Mouse (Mus musculus) limb, embryonic 11.5 days (tissue): ENCODE measurements around the gene Insl3. TPM values are rescaled to one million over a fixed set of nuclear protein-coding genes. Genes with fewer than 3 reads are reported as not detected.

Source experiments
- ATAC-seq: fragments of 200-750 bp; cut with Nextera tagmentation; 2 replicates; pipeline ENCODE4 v1.8.0; 2017; ENCODE audit warnings: low read depth; ENCODE audit not compliant: insufficient number of reproducible peaks, low FRiP score, low TSS enrichment
- DNase-seq: peaks from one replicate; pipeline ENCODE4 v3.0.0-alpha.2; 2015; ENCODE audit warnings: low spot score
- H3K27ac ChIP-seq: fragments of 300-500 bp; sonication (generic); replicated peaks from 2 replicates; pipeline ENCODE4 v1.5.1; 2014; ENCODE audit warnings: low read depth, mild to moderate bottlenecking, low read length
- H3K27me3 ChIP-seq: fragments of 300-500 bp; sonication (generic); 2 replicates; pipeline ENCODE4 v1.6.1; 2014; ENCODE audit warnings: mild to moderate bottlenecking, low read length, mixed read lengths; ENCODE audit not compliant: control insufficient read depth, insufficient read depth
- H3K36me3 ChIP-seq: fragments of 300-500 bp; sonication (generic); 2 replicates; pipeline ENCODE4 v1.6.1; 2014; ENCODE audit warnings: mild to moderate bottlenecking, low read length, moderate library complexity, mixed read lengths; ENCODE audit not compliant: control insufficient read depth, insufficient read depth
- H3K4me1 ChIP-seq: fragments of 300-500 bp; sonication (generic); 2 replicates; pipeline ENCODE4 v1.6.1; 2014; ENCODE audit warnings: low read length, mixed read lengths; ENCODE audit not compliant: control insufficient read depth, insufficient read depth
- H3K4me2 ChIP-seq: fragments of 300-500 bp; sonication (generic); 2 replicates; pipeline ENCODE4 v1.6.1; 2014; ENCODE audit warnings: low read depth, mild to moderate bottlenecking, moderate library complexity; ENCODE audit not compliant: severe bottlenecking
- H3K4me3 ChIP-seq: fragments of 300-500 bp; sonication (generic); 2 replicates; pipeline ENCODE4 v1.5.1; 2014; ENCODE audit warnings: low read depth, low read length
- H3K9ac ChIP-seq: fragments of 300-500 bp; sonication (generic); 2 replicates; pipeline ENCODE4 v1.6.1; 2014; ENCODE audit warnings: mild to moderate bottlenecking, low read length
- H3K9me3 ChIP-seq: fragments of 300-500 bp; sonication (generic); 2 replicates; pipeline ENCODE4 v1.6.1; 2016; ENCODE audit warnings: low read length; ENCODE audit not compliant: control insufficient read depth
- WGBS: fragments of 180-500 bp; shearing (Covaris S2); extraction: QIAGEN DNeasy Blood & Tissue Kit; methylation state at CpG from one replicate; pipeline ENCODE4 v1.1.7; 2014; 5-methylcytosine and 5-hydroxymethylcytosine counted together
- polyA plus RNA-seq: library from polyadenylated mRNA; unstranded; fragments of >200 nt; fragmentation: Nextera tagmentation; extraction: Ambion mirVana; gene quantifications from 2 replicates; pipeline ENCODE4 v1.2.1, GENCODE M21; 2014

The Insl3 gene
- polyA plus RNA-seq, 1 experiment from 2014 or later, result not detected

DNA sequence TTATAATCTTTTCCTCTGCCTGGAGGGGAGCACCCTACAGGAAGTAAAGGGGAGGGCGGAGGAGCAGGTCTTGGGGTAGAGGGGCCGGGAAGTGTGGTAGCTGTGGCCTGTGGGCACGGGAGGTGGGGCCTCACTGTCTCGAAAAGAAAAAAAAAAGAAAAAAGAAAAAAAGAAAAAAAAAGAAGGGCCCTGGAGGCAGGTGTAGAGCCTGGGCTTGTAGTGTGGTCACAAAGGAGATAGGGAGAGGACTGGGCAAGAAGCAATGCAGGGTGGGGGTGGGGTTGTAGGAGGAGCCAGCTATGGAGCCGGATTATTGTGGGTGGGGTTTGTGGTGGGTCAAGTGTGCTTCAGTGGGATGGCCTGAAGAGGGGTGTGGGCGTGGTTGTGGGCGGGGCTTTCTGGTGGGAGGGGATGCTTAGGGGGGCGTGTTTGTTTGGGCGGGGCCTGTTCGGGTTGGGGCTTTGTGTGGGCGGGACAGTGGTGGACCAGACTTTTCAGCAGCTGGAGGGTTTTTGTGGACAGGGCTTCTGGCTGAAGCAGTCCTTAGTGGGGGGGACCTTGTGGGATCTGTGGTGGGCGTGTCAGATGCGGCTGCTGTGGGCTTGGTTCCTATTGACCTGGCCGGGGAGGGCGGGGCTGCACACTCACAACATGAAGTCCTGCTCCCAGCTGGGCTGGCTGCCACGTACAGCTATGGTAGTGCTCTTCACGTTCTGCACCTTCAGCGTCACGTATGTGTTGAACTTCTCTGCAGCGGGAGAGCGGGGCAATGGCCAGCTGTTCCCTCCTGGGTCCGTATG lies 23.5 kb upstream of the Insl3 start:
- 4% methylated on average over 21 of the region's 22 CpGs for WGBS
- Histone ChIP-seq H3K9me3 (no peaks in the 10 kb centered on the region), H3K27me3 (peaks cover 20% of the 10 kb centered on the region; the same call in 1 of the 2 replicates), H3K4me1 (peaks cover 9% of the 10 kb centered on the region), H3K27ac (no peak overlapping the region), H3K36me3 (no peaks in the 10 kb centered on the region), H3K4me2 (peak overlapping the region; percentile 31), H3K9ac (no peak overlapping the region), H3K4me3 (0 out of 2 replicates have a peak overlapping the region, but pooled peaks have one; percentile 8)
- ATAC-seq, result peak; percentile 55
- DNase-seq, result peak; percentile 85

DNA sequence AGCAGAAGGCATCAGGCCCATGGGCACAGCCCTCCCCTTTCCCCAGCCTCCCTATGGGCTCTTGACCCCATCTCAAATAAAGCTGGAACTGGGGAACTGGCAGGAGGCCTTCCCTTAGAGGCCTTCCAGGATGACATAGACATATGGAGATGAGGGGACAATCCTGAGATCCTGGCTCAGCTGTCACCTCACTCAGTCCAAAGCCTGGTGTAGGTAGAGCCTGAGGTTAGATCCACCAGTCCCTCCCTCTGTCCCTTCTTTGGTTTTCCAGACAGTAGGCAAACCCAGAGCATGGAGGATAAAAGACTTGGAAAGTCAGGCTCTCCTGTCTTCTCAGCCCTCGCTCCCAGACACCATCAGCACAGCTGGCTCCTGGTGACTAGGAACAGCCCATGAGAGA lies 22.2 kb upstream of the Insl3 start:
- no peak overlapping the region for H3K9ac ChIP-seq
- no peak for ATAC-seq
- H3K4me2 ChIP-seq, result no peak overlapping the region
- H3K4me3 ChIP-seq, result no peak overlapping the region
- peaks cover 23% of the 10 kb centered on the region for H3K27me3 ChIP-seq
- H3K36me3 ChIP-seq, result no peaks in the 10 kb centered on the region
- no peak overlapping the region for H3K27ac ChIP-seq
- peaks cover 18% of the 10 kb centered on the region for H3K4me1 ChIP-seq
- no peaks in the 10 kb centered on the region for H3K9me3 ChIP-seq
- 26% methylated on average over 1 of the region's 1 CpGs for WGBS
- DNase-seq, result no peak

DNA sequence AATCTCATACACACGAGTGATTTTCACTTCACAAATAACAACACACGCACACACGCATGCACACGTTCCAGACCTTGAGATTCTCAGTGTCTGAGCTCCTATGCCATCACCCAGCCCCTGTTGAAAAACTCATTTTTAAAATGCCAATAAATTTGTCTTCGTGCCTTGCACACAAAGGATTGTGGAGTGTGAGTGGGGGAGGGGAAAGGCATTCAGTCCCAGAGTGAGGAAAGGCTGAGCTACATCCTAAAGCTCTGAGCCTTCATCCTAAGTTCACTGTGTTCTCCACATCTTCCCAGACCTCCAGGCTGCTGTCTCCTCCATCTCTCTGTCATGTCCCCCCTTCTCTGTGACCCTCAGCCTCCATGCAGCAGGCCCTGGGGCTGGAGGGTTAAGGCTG lies 21.8 kb upstream of the Insl3 start:
- Histone ChIP-seq H3K9ac (no peak overlapping the region), H3K4me2 (no peak overlapping the region), H3K27ac (no peak overlapping the region), H3K9me3 (no peaks in the 10 kb centered on the region), H3K4me3 (no peak overlapping the region), H3K4me1 (peaks cover 18% of the 10 kb centered on the region), H3K36me3 (no peaks in the 10 kb centered on the region), H3K27me3 (peaks cover 22% of the 10 kb centered on the region)
- DNase-seq (no peak), ATAC-seq (no peak)
- 59% methylated on average over 5 of the region's 5 CpGs for WGBS

DNA sequence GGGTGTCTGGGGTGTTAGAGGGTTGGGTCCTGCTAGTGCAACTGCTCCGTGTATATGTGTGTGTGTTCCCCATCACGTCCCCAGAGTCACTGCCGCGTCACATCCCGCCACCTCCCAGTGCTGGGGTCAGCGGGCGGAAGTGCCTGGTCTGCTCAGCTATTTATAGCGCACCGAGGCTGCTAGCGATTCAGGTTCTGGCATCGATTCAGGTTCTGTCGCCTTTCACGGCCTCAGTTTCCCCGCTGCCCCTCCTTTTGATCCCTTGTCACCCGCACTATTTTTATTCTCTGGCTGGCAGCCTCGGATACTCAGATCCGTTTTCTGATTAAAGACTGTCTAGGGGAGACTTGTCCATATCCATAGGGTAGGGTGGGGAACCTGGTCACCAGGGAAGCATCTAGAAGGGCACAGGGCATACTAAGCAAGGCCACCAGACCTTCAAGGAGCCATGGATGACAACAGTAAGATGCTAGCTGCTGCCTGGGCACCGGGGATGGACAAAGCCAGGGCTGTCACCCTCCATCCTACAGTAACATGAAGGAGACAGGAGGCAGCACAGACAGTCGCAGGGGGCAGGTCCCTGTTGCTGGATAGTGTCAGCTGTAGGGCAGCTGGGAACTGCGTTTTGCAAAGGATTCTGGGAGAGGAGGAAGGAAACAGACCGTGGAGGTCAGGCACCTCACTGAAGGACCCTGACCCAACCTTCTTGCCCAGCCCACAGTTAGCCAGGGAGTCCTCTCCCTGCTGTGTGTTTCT lies 20.6 kb upstream of the Insl3 start:
- Histone ChIP-seq H3K4me1 (peaks cover 18% of the 10 kb centered on the region), H3K27ac (no peak overlapping the region), H3K36me3 (no peaks in the 10 kb centered on the region), H3K9ac (no peak overlapping the region), H3K4me3 (no peak overlapping the region), H3K4me2 (peak overlapping the region; percentile 15; the same call in 1 of the 2 replicates), H3K9me3 (no peaks in the 10 kb centered on the region), H3K27me3 (peaks cover 21% of the 10 kb centered on the region)
- DNase-seq, result peak; percentile 64
- WGBS, result 2% methylated on average over 21 of the region's 21 CpGs
- ATAC-seq, result no peak

DNA sequence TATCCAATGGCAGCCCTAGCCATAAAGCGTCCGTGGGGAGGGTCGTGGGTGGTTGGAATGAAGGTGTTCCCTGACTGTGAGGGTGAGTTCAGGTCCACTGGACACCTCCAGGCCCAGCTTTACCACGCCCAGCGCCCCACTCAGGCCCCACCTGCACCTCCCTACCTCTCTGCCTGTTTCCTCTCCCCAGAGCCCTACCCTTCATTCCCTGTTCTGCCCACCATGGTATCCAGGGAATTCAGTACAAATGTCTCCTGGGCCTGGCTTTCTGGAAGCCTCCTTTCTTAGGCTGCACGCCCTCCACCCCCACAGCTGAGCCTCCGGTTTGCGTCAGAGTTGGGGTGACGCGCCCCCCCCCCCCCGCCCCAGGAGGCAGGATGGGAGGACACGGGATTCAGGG lies 18.8 kb upstream of the Insl3 start:
- H3K4me1 ChIP-seq, result peaks cover 18% of the 10 kb centered on the region
- no peak for DNase-seq
- no peaks in the 10 kb centered on the region for H3K9me3 ChIP-seq
- H3K9ac ChIP-seq, result no peak overlapping the region
- peak overlapping the region; percentile 90 for H3K4me2 ChIP-seq
- no peak overlapping the region for H3K27ac ChIP-seq
- H3K4me3 ChIP-seq, result peak overlapping the region; percentile 35; the same call in 1 of the 2 replicates
- peaks cover 20% of the 10 kb centered on the region for H3K27me3 ChIP-seq
- 16% methylated on average over 8 of the region's 12 CpGs for WGBS
- no peaks in the 10 kb centered on the region for H3K36me3 ChIP-seq
- ATAC-seq, result no peak

DNA sequence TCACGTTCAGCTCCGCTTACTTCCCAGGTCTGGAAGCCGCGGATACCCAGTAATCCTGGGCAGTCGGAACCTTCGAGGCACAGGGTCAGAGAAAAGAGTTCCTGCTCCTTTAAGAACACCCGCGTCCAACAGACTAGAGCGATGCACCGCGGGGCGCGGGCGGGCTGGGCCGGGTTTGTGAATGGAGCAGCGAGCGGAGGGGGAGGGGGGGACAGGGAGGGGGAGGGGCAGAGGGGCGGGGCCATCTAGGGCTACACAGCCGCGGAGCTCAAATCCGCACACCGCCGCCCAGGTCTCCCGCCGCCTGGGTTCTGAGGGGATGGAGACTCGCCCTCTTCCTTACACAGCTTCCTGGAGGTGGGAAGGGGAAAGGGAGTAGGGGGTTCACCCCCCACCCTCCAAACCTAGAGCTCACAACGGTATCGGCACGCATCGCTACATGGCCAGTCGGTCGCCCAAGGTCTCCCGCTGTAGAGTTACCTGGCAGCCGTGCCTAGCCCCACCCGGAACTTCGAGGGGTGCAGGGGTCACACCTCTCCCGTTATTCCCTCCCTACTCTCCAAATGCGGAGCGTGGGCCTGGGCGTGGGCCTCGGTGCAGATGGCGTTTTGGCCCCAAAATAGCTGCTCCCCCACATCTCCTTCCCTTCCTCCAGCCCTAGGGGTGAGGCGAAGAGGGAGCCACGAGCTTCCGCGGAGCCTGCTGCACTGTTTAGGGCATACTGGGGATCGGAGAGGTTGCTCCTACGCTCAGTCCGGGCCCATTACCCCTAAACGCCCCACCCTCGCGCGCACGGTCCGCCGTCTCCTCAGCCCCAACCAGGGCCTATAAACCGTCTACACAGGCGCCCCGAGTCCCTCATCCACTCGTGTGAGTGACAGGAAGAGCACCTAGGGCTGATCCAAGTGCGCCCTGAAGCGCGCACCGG lies 18.1 kb upstream of the Insl3 start:
- Histone ChIP-seq H3K4me3 (peak overlapping the region; percentile 35), H3K27me3 (peaks cover 23% of the 10 kb centered on the region), H3K4me1 (peaks cover 18% of the 10 kb centered on the region), H3K9me3 (no peaks in the 10 kb centered on the region), H3K27ac (no peak overlapping the region), H3K4me2 (peak overlapping the region; percentile 90), H3K9ac (no peak overlapping the region), H3K36me3 (no peaks in the 10 kb centered on the region)
- ATAC-seq, result peak; percentile 23; the same call in 1 of the 2 replicates
- DNase-seq, result peak; percentile 65
- under 1% methylated on average over 63 of the region's 64 CpGs for WGBS

DNA sequence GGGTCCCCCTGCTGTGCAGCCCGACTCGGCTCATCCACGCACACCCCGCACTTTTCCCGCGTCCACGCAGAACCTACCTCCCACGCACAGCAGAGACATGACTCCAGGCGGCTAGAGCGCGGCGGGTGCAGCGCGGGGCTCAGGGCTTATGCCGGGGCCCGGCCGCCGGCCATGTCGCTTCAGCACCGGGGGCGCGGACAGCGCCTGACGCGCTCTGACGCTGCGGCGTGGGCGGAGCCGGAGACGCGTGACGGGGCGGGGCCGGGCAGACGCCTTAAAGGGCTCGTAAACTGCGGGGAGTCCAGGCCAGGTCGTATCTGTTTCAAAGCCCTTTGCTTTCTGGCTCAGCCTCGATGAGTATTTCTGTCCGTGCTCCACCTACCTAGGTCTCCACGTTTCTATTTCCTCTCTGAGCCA lies 17.5 kb upstream of the Insl3 start, which contains the start of gene Unc13a:
Unc13a (minus strand) TSS at position 209 of the 417 bp plus-strand sequence.
- peaks cover 23% of the 10 kb centered on the region for H3K27me3 ChIP-seq
- WGBS, result under 1% methylated on average over 42 of the region's 42 CpGs
- H3K4me1 ChIP-seq, result peaks cover 18% of the 10 kb centered on the region
- no peak within 1 kb of the TSS for H3K27ac ChIP-seq
- H3K9ac ChIP-seq, result peak within 1 kb of the TSS; percentile 30; the same call in 1 of the 2 replicates
- no peaks in the 10 kb centered on the region for H3K9me3 ChIP-seq
- DNase-seq, result peak; percentile 93
- peak; percentile 57 for ATAC-seq
- H3K36me3 ChIP-seq, result no peaks in the 10 kb centered on the region
- peak within 1 kb of the TSS; percentile 90 for H3K4me2 ChIP-seq
- peak within 1 kb of the TSS; percentile 35 for H3K4me3 ChIP-seq
